Mouse (Mus musculus) large intestine, adult 2 months (tissue): ENCODE results near the gene Zan. TPM values are rescaled to one million over a fixed set of nuclear protein-coding genes. Genes with fewer than 3 reads are reported as not detected.
A peak's percentile ranks its signal among the peaks of the same experiment; 100 is the strongest.

Experiments used
- DNase-seq: peaks from one replicate; pipeline ENCODE4 v3.0.0-alpha.2; 2012; ENCODE audit warnings: low read depth, low spot score
- WGBS: fragments of 180-500 bp; shearing (Covaris S2); methylation state at CpG from one replicate; pipeline ENCODE4 v1.1.7; 2018; 5-methylcytosine and 5-hydroxymethylcytosine counted together
- polyA plus RNA-seq: library from polyadenylated mRNA; depleted of rRNA; stranded (reverse); fragments of >200 nt; gene quantifications from 2 replicates; pipeline ENCODE4 v1.2.3, GENCODE M21; 2012

Gene Zan
- polyA plus RNA-seq, 1 experiment: 1.4 TPM

GRCm38 (mm10) chr5:137502667-137503110 is 25.8 kb upstream of the Zan start:
- peak; percentile 69 for DNase-seq
- under 1% methylated on average over 30 of the region's 30 CpGs for WGBS

GRCm38 (mm10) chr5:137501709-137502666 is 25.1 kb upstream of the Zan start, which contains the start of gene Pop7:
Pop7 (minus strand) TSS chr5:137502518.
- WGBS: under 1% methylated on average over 64 of the region's 64 CpGs

DNA sequence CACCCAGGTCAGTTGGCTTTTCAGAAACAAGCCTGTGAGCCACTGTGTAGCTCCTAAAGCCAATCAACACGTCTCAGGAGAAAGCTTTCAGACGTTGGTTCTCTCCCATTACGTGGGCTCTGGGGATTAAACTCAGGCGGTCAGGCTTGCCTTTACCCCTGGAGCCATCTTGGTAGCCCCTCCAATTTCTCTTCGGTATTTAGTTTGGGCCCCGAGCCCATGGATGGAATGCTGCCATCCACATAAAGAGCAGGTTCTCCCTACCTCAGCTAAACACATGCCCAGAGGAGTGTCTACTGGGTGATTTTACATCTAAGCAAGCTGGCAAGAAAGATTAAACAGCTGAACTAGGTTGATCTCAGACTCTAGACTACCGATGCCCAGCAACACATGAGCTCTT is 23.3 kb upstream of the Zan start:
- 90% methylated on average over 7 of the region's 7 CpGs for whole genome bisulfite sequencing
- no peak for DNase-seq

More at GRCm38 (mm10) chr5:137501709-137502666, 25.1 kb upstream of the Zan start, which contains the start of gene Pop7:
- peak; percentile 98 for DNase-seq

DNA sequence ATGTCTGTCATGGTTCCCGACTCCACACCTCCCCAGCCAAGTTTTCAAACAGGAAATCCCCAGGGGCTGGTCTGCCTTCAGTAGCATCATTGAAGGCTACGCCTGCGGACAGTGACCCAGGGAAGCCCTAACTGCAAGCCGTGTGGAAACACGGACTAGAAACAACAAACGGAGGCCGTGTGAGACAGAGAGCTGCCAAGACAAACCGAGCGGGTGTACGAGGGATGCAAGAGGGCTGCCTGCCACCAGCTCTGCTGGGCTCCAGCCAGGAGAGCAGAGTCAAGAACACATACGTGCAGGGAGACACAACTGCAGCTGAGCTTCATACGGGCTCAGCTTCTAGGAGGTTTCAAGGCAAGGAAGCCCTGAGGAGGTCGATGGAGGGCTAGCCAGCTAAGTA is 17.0 kb upstream of the Zan start:
- no peak for DNase-seq
- 68% methylated on average over 13 of the region's 13 CpGs for WGBS

DNA sequence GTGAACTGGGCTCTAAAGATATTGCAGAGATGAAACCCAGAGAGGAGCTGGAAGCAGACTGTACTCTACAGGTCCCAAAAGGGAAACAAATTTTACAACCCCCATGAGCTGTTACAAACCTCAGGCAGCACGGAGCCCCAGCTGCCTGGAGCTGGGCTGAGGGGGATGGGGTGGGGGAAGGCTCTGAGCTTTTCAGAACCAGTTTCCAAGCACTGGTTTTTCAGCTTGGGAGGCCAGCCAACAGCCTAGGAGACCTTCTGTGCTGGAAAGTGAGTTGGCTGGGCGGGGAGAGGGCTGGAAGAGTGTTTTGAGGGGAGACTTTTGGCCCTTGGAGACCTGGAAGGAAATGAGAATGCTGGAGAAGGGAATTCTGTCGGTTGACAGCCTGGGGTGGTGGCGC is 14.7 kb upstream of the Zan start:
- no peak for DNase-seq
- 41% methylated on average over 4 of the region's 4 CpGs for WGBS

DNA sequence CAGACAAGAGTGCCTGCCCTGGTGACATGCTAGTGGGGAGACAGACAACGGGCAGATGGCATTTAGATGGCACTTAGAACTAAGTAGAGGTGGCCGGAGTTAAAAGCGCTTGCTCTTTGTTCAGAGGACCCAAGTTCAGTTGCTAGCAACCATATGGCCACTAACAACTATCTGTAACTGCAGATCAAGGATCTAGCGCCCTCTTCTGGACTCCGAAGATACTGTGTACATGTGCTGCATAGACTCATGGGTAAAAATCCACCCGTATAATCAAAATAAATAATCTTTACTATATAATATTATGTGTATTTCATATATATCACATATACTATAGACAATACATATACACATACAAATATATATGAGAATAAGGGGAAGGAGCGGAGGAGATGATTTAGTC is 10.8 kb upstream of the Zan start:
- no peak for DNase-seq
- WGBS: 87% methylated on average over 7 of the region's 7 CpGs

DNA sequence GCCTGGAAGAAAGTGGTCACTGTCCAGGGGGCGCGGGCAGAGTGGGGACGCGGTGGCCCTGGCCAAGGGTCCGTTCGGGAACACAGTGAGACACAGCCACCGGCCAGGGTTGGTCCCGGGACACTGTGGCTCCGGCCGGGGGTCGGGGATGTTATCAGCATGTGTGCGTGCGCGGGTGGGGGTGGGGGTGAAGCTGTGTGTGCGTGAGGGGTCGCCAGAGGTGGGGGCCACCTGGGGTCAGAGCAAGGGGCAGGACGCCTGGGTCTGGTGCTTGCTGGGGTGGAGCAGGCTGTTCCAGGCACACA is 8.9 kb upstream of the Zan start:
- WGBS: 11% methylated on average over 17 of the region's 17 CpGs
- no peak for DNase-seq

DNA sequence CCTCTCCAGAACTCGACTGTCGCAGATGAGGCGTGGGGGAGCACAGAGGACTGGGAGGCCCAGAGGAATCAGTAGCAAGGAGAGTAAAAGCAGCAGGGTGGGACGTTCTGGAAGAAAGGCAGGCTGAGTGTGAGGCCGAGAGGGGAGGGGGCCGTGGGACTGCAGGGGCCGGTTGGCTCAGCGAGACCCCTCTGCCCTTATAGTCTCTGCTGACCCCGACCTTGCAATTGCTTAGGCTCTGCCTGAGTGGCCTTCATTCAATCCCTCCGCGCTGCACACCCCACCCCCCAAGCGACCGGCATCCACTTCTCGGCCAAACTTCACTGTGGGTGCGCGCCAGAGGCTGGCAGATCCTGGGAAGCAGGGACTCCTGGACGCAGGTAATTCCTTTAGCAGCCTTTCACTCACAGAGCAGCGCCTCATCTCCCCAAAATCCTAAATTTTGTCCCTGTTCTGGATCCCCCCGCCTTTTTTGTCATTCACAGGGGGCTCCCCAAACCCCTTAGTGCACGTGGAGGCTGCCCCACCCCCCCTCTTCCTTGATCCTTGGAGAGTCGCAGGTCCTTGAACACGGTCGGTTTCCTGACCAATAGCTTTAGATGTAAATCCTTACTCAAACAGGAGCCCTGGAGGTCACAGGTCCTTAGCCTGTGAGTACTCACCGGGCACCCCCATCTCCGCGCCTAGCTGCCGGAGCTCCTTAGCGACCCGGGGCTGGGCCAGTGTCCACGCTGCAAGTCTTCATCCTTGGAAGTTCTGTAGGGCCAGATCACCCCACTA is 8.4 kb upstream of the Zan start:
- DNase-seq: no peak
- 33% methylated on average over 30 of the region's 30 CpGs for WGBS

- WGBS: 60% methylated on average over 8 of the region's 8 CpGs
- no peak for DNase-seq
Observed at GRCm38 (mm10) chr5:137481897-137482296, 5.0 kb upstream of the Zan start.

DNA sequence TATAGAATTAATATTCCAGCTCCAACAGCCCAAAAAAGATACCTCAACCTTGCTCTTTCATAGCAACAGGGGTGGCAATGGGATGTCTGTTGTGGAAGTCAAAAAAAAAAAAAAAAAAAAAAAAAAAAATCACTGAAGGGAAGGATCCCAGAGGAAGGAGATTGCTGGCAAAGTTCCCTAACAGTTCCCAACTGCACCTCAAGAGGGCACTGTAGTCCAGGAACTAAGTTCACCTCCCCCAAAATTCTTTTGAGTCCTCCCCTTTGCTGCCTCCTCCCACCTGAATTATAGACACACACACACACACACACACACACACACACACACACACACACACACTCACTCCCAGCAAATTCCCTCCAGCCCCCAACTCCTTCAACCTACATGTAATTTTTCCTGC is 4.3 kb upstream of the Zan start:
- DNase-seq: peak; percentile 61

- 66% methylated on average over 2 of the region's 2 CpGs for WGBS
- no peak for DNase-seq
Observed at GRCm38 (mm10) chr5:137474351-137474750, 2.5 kb downstream of the Zan start.

GRCm38 (mm10) chr5:137472252-137472904 is 4.5 kb downstream of the Zan start:
- WGBS: 20% methylated on average over 5 of the region's 5 CpGs
- DNase-seq: peak; percentile 81

- WGBS: 96% methylated on average over 6 of the region's 6 CpGs
- no peak for DNase-seq
Observed at GRCm38 (mm10) chr5:137466946-137467345, 9.9 kb downstream of the Zan start.

DNA sequence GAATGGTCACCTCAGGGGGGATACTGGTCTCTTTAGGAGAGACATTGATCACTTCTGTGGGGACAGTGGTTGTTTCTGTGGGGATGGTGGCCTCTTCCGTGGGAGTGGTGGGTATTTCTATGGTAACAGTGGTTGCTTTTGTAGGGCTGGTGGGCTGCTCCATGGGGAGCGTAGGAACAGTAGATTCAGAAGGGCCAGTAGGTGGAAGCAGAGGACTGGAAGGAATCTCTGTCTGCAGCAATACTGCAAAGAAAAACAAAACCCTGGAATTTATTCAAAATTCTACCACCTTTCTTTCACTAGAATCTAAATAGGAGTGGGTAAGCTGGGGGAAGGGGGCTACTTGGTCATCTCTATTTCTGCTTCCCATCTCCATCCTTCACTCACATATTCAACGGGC is 11.8 kb downstream of the Zan start:
- 52% methylated on average over 3 of the region's 3 CpGs for WGBS
- DNase-seq: no peak

DNA sequence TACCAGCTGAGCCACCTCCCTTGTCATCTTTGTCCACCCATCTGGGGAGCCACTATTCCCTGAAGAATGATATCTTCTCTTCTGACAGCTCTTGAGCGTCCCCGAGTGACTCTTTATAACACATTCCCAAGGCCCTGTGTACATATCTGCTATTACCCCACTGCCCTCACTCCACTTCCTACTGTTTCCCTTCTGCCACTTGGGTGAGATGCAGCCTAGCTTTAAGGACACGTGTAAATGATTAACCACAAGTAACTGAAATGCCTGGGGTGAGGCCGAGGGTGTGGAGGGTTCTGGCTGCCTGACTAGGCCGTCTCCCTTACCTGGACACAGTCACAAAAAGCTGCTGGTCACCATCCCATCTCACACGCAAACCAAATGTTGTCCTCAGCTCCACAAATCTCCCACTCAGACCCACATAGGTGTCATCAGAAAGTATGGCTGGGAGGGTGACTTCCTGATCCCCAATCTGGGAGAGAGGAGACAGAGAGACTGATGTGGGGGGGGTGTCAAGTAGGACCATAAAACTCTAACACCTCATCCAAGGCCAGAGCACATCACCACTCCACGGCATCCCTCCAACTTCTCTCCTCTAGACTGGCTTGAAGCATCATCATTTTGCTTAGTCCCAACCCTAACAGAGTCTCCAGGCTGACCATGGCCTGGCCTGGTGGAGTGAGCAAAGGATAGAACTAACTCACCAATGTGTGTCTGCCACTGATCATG is 20.8 kb downstream of the Zan start:
- peak; percentile 89 for DNase-seq
- 19% methylated on average over 7 of the region's 7 CpGs for WGBS

DNA sequence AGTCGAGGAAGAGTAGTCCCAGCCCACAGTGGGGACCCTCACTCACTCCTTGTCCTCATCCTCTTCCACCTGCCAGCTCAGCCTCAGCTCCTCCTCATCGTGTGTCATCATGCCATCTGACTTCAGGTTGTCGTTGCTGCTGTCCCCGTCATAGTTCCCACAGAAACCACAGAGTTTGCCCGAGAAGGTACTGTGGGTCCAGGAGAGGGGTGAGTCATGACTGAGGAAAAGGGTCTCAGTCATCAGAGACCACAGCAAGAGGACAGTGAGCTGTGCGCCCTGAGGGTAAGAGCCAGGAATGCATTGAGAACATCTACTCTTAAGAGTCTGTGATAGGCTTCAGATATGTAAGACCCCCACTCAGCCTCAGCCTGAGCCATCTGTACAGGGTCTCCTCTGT is 21.7 kb downstream of the Zan start:
- no peak for DNase-seq
- WGBS: 56% methylated on average over 6 of the region's 6 CpGs

GRCm38 (mm10) chr5:137445536-137445935 is 31.3 kb downstream of the Zan start:
- no peak for DNase-seq

DNA sequence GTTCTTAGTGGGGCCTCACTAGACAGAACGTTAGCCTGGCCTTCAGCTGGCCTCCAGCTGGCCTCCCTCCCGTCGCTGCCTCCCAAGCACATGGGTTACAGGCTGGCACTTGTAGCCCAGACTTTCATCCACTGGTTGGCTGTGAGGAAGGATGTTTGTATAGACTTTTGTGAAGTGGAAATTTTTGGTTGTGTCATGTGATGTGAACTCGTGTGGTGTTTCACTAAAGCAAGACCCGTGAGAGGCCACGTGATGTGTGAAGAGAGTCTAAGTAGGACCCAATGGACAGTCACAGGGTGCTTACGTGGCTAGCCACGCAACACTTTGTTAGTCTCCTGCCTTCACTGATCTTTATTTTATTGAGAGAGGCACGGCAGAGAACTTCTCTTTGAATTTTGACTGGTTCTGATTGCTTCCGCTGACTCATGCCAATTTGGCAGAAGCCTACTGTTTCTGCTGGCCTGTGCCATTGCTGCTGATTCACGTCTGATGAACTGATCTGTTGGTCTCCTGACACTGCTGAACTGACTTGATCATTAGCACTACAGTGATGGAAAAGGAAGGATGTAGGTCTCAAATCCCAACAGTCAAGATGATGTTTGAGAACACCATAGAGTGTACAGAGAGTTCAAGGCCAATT is 36.5 kb downstream of the Zan start:
- no peak for DNase-seq
- WGBS: 51% methylated on average over 11 of the region's 11 CpGs

DNA sequence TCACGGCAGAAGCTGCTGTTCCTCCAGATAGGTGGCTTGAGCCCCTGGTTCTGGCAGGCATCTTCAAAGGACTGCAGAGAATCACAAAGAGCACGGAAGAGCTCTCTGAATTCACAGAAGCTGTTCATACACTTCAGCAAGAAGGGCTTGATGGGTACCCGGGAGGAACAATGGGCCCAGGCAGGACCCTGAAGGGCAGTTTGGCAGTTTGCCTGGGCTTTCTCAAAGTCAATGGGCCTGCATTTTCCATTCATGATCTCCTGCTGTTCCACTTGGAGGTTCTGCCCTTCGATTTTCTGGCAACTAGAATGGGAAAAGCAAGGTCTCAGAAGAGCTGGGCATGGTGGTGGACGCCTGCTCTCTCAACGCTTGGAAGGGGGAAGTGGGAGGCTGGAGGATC is 43.0 kb downstream of the Zan start:
- 73% methylated on average over 6 of the region's 6 CpGs for WGBS

More for the DNA sequence above, 43.0 kb downstream of the Zan start:
- no peak for DNase-seq
